Mouse (Mus musculus): ENCODE data around the gene Fthl17a. TPM values are rescaled to one million over a fixed set of nuclear protein-coding genes. Genes with fewer than 3 reads are reported as not detected.

Gene Fthl17a
- total RNA-seq (2022), result not detected

DNA sequence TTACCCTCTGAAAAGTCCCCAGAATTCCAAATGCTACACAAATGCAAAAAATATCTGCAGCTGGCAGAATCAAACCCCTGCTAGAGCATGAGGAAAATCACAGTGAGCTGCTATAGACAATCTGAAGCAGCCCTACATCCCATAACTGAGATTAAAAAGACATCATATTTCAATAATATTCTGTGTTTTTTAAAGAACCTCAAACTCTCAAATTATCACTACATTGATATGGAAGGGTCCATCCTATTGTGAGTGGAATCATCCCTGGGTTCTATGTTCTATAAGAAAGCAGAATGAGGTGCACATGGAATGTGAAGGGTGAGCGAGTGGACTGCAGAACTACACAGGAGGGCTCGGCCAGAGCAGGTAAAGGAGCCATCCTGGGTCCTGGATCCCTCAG lies at the start of gene Fthl17a:
Fthl17a (plus strand) TSS at position 301 of the 400 bp plus-strand sequence.
- no peak for DNase-seq (ENCODE audit: low spot score in 2 of 2)

- no peak for DNase-seq (ENCODE audit: low spot score in 2 of 2)
These were observed 42.5 kb upstream of the Fthl17a start for GRCm38 (mm10) chrX:85207001-85207400.

GRCm38 (mm10) chrX:85226883-85227282 lies 22.6 kb upstream of the Fthl17a start:
- no peak for DNase-seq (ENCODE audit: low spot score in 2 of 2)

DNA sequence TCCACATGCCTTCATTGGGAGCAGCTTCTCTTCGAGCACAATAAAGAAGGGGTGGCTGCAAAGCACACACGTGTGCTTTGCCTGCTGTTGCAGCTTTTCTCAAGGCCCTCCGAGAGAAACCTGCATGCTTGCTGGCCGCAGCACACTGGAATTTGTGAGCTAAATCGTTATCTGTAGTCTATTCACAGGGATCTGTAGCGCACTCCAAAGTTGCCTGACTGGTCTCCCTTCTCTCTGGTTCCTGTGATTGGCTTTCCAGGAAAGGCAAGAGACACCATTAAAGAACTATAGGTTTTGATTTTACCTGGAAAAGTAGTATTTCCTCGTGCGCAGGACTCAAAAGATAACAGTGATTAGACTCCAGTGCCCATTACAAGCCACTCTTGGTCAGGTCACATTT lies 22.3 kb downstream of the Fthl17a start:
- no peak for DNase-seq (ENCODE audit: low spot score in 2 of 2)

DNA sequence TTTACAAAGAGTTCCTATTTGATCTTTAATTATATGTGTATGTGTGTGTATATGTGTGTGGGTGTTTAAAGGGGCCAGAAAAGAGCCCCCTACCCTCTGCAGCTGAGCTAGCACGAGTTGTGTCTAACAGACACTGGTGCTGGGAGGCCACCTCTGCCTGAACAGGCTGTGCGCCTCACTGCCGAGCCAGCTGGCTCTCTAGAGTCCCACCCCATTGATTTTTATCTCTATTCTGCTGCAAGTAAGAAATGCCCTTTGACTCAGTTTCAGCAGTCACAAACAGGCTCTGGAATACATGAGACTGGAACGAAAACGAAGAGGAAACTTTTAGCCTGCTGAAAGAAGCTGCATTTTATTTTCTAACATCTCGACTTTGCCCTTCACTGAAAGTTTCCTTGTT lies 22.8 kb downstream of the Fthl17a start:
- DNase-seq (ENCODE audit: low spot score in 2 of 2), result no peak

- no peak for DNase-seq (ENCODE audit: low spot score in 2 of 2)
These were observed 40.4 kb downstream of the Fthl17a start for GRCm38 (mm10) chrX:85289846-85290245.

GRCm38 (mm10) chrX:85292781-85293180 lies 43.3 kb downstream of the Fthl17a start:
- no peak for DNase-seq (ENCODE audit: low spot score in 2 of 2)

DNA sequence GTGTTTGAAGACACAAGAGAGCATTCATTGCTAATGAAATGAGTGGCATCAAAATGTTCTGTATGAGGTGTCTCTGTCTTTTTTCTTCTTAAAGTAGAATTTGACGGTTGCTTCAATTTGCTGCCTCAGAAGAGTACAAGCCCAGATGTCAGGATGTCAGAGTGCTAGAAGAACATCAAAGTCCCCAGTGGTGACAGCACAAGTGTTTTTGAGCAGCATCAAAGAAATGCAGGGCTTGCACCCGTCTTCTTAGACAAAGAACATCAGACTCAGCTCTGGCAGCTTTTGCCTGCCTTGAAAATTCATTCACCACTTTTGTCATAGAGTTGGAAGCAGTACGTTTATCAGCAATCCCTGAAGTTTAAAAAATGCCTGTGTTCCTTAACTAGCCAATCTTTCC lies 44.5 kb downstream of the Fthl17a start:
- no peak for DNase-seq (ENCODE audit: low spot score in 2 of 2)

DNA sequence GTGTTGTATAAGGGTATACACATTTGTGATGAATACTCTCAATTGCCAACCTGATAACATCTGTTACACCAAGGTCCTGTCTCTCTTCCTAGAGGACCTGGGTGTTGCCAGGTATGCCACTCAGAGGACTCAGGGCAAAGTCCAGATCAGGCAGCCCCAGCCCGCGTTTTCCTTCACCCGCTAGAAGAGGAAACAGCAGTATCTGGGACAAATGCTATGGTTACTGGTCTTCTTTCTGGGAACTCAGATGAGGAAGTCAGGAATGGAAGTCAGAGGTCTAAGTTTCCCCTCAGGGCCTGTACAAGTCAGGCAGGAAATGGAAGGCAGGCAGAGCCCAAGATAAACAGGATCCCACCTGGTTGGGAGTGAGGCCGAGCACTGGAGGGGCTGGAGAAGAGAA lies 55.2 kb downstream of the Fthl17a start:
- DNase-seq (ENCODE audit: low spot score in 2 of 2), result no peak

DNA sequence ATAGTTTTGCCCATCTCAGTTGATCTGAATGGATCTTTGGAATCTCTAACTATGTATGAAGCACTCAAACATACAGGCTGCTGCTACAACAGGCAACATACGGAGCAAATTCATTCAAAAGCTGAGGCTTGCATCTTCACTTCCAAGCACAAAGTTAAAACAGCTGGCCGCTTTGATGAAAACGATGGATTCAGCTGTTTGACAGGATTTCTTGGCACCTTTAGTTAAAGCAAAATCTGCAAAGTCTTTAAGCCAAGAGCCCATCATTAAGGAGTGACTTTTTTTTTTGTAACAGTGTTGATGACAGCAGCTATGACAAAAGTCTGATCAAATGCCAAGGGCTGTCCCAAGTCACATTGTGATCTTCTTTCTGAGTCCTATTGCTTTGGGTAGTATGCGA lies 69.1 kb downstream of the Fthl17a start:
- no peak for DNase-seq (ENCODE audit: low spot score in 2 of 2)

GRCm38 (mm10) chrX:85319193-85319592 lies 69.7 kb downstream of the Fthl17a start:
- DNase-seq (ENCODE audit: low spot score in 2 of 2), result peak in 1 of 2 experiments; percentile 5
